Mouse (Mus musculus): Measurements from ENCODE around the gene Aipl1.

GRCm38 (mm10) chr11:71985783-71986182, 51.5 kb downstream of the Aipl1 start:
- TF ChIP-seq POLR2A (IDR thresholded peaks at IDR 0.05; ENCODE audit: insufficient read depth, low read depth, low read length) (no peak), CTCF (IDR thresholded peaks at IDR 0.05; ENCODE audit: insufficient read depth, low read depth, low read length) (no peak)
